Mouse (Mus musculus): ENCODE measurements around the gene Pip4k2a.

GRCm38 (mm10) chr2:18910209-18910608 is 87.7 kb downstream of the Pip4k2a start:
- TF ChIP-seq CTCF (conservative IDR thresholded peaks at IDR 0.05 in 1 of 2, IDR thresholded peaks at IDR 0.05 in 1 of 2; ENCODE audit: low read depth in 2 of 2, low read length in 2 of 2) (no peak), TBP (conservative IDR thresholded peaks at IDR 0.05; ENCODE audit: low read depth, low read length) (no peak), HCFC1 (IDR thresholded peaks at IDR 0.05; ENCODE audit: low read depth, low read length) (no peak), SIN3A (IDR thresholded peaks at IDR 0.05; ENCODE audit: low read length) (no peak), RCOR1 (conservative IDR thresholded peaks at IDR 0.05; ENCODE audit: low read depth, low read length) (no peak), POLR2AphosphoS2 (IDR thresholded peaks at IDR 0.05; ENCODE audit: low read depth, low read length) (no peak), ZNF384 (IDR thresholded peaks at IDR 0.05; ENCODE audit: low read depth, low read length) (no peak)

Data from CH12.LX (cell line).